ENCODE assay signal across 9 mouse cellular contexts in the genomic region with DNA sequence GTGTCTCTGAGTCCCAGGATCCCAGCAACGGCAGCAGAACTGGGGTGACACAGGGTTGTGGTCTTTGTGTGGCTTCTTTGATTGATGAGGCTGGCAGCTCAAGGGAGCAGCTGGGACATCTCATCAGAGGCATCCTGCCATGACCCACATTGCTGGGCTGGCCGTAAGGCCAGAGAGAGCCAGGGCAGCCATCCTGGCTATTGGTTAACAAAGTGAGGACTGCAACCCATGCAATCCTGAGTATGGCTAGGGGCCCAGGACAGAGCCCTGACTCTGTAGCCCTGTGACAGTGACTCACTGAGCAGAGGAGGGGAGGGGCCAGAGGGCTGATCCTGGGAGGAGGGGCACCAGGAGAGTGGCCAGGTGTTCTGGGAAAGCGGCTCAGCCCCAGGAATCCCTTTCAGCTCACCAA. TPM values are rescaled to one million over a fixed set of nuclear protein-coding genes. Genes with fewer than 3 reads are reported as not detected.
DNase-seq lines count a peak whose midpoint lies in the region; ATAC-seq lines count a peak whose summit lies in the region.
"Had no signal": no experiment of that assay in that cellular context is flagged by ENCODE, and none has a peak within 500 bp of the region (broad histone marks: within the 10 kb centered on the region; RNA-seq: fewer than 3 reads in every experiment).

No protein-coding gene starts in this region.

- H3K9ac ChIP-seq in intestine, embryonic 14.5 days (ENCODE audit: low read length) = no peak overlapping the region
- H3K9ac ChIP-seq in liver, embryonic 16.5 days (ENCODE audit: low read depth, low read length) = no peak overlapping the region
- H3K9ac ChIP-seq: heart, embryonic 13.5 days had no signal

- H3K4me3 ChIP-seq in intestine, embryonic 14.5 days (ENCODE audit: low read depth, low read length) = no peak overlapping the region
- H3K4me3 ChIP-seq in liver, embryonic 16.5 days (ENCODE audit: low read depth, low read length) = no peak overlapping the region
- H3K4me3 ChIP-seq: heart, embryonic 13.5 days had no signal

- no peaks in the 10 kb centered on the region for H3K9me3 ChIP-seq in intestine, embryonic 14.5 days (ENCODE audit: control insufficient read depth, low read length)
- H3K9me3 ChIP-seq in liver, embryonic 16.5 days (replicated peaks; ENCODE audit: control insufficient read depth, low read length) = no peaks in the 10 kb centered on the region
- H3K9me3 ChIP-seq: heart, embryonic 13.5 days had no signal

- peaks cover 16% of the 10 kb centered on the region for H3K4me1 ChIP-seq in intestine, embryonic 14.5 days (replicated peaks; ENCODE audit: control insufficient read depth, insufficient read depth, low read length)
- H3K4me1 ChIP-seq in liver, embryonic 16.5 days (ENCODE audit: control insufficient read depth, low read depth, low read length) = no peaks in the 10 kb centered on the region; the same call in none of the 2 replicates

- no peak overlapping the region for H3K27ac ChIP-seq in intestine, embryonic 14.5 days (ENCODE audit: low read depth)
- H3K27ac ChIP-seq in liver, embryonic 16.5 days (ENCODE audit: low read length) = 0 out of 2 replicates have a peak overlapping the region, but pooled peaks have one; percentile 48
- H3K27ac ChIP-seq: heart, embryonic 13.5 days had no signal

- H3K4me2 ChIP-seq in intestine, embryonic 14.5 days (ENCODE audit: low read length) = no peak overlapping the region
- H3K4me2 ChIP-seq in liver, embryonic 16.5 days (ENCODE audit: low read depth, low read length) = no peak overlapping the region
- H3K4me2 ChIP-seq: heart, embryonic 13.5 days had no signal

- 25% methylated on average over 3 of the region's 3 CpGs for WGBS in intestine, embryonic 14.5 days
- 27% methylated on average over 3 of the region's 3 CpGs for WGBS in liver, embryonic 16.5 days (ENCODE audit: insufficient replicate concordance)

- H3K36me3 ChIP-seq in intestine, embryonic 14.5 days (ENCODE audit: control insufficient read depth, insufficient read depth, low read length) = no peaks in the 10 kb centered on the region
- H3K36me3 ChIP-seq in liver, embryonic 16.5 days (ENCODE audit: control insufficient read depth, insufficient read depth) = no peaks in the 10 kb centered on the region
- H3K36me3 ChIP-seq: heart, embryonic 13.5 days had no signal

- peak; percentile 91 for DNase-seq in Muller cell, postnatal 12 days (ENCODE audit: inconsistent ontology term)
- peak; percentile 30 to 43 for DNase-seq in adrenal gland, adult 18-20 months (ENCODE audit: low spot score in 2 of 2)
- no peak for DNase-seq in intestine, embryonic 14.5 days (ENCODE audit: low spot score)
- no peak for DNase-seq in right cerebral cortex, postnatal 36 days (ENCODE audit: low spot score in 2 of 2)
- DNase-seq in right cerebral cortex, postnatal 4 days = no peak
- no peak for DNase-seq in cerebellum, adult 9-10 months

- no peaks in the 10 kb centered on the region for H3K27me3 ChIP-seq in intestine, embryonic 14.5 days (replicated peaks; ENCODE audit: control insufficient read depth, insufficient read depth, low read length)
- no peaks in the 10 kb centered on the region for H3K27me3 ChIP-seq in liver, embryonic 16.5 days (ENCODE audit: control insufficient read depth, insufficient read depth, low read depth, low read length)

- 0 out of 2 replicates have a peak, but pooled peaks have one; percentile 28 for ATAC-seq in intestine, embryonic 14.5 days (replicated peaks; ENCODE audit: low FRiP score, low TSS enrichment, low read depth)
- ATAC-seq in liver, embryonic 16.5 days (ENCODE audit: low read depth) = peak; percentile 91
- no peak for ATAC-seq in megakaryocyte progenitor cell, adult 5-6 weeks (replicated peaks; ENCODE audit: poor library complexity)

RNA-seq across cellular contexts. Expression of a gene that starts 3.2 kb away (rescaled TPM):
- under 1 TPM; 0.19 to 0.96 TPM for total RNA-seq in adrenal gland, adult 18-20 months (2021)
- 6.9 and 8.7 TPM in 2 replicates for polyA plus RNA-seq in intestine, embryonic 14.5 days (2014; fragmentation: Nextera tagmentation; extraction: Ambion mirVana)
- polyA plus RNA-seq in liver, embryonic 16.5 days (2015; fragmentation: Nextera tagmentation; extraction: Ambion mirVana) = 8.2 and 9.4 TPM in 2 replicates
- 0.24 TPM in 1 of 2 replicates, not detected in the other for total RNA-seq in megakaryocyte progenitor cell, adult 5-6 weeks (2015)
- 0.07 TPM in 1 of 2 replicates, not detected in the other for total RNA-seq in megakaryocyte progenitor cell, adult 5-6 weeks (2017)

RNA-seq across cellular contexts. Expression of a gene that starts 24.9 kb away (rescaled TPM):
- under 1 TPM in 1 of 2 experiments, not detected in 1; 0.13 TPM for total RNA-seq in adrenal gland, adult 18-20 months (2021)
- 0.67 and 1.3 TPM in 2 replicates for polyA plus RNA-seq in intestine, embryonic 14.5 days (2014; fragmentation: Nextera tagmentation; extraction: Ambion mirVana)
- polyA plus RNA-seq in liver, embryonic 16.5 days (2015; fragmentation: Nextera tagmentation; extraction: Ambion mirVana) = not detected in 2 replicates
- not detected in 2 replicates for total RNA-seq in megakaryocyte progenitor cell, adult 5-6 weeks (2015)
- not detected in 2 replicates for total RNA-seq in megakaryocyte progenitor cell, adult 5-6 weeks (2017)

RNA-seq across cellular contexts. Expression of a gene that starts 38.5 kb away (rescaled TPM):
- total RNA-seq in adrenal gland, adult 18-20 months (2021) = under 1 TPM in 1 of 2 experiments, not detected in 1; 0.10 TPM
- polyA plus RNA-seq in intestine, embryonic 14.5 days (2014; fragmentation: Nextera tagmentation; extraction: Ambion mirVana) = 0.04 TPM in 1 of 2 replicates, not detected in the other
- 0.07 and 0.08 TPM in 2 replicates for polyA plus RNA-seq in liver, embryonic 16.5 days (2015; fragmentation: Nextera tagmentation; extraction: Ambion mirVana)
- total RNA-seq in megakaryocyte progenitor cell, adult 5-6 weeks (2015) = 0.22 and 1.1 TPM in 2 replicates
- total RNA-seq in megakaryocyte progenitor cell, adult 5-6 weeks (2017) = 0.24 and 0.71 TPM in 2 replicates

RNA-seq across cellular contexts. Expression of a gene that starts 52.8 kb away (rescaled TPM):
- 10 to 100 TPM; 15.3 to 31.9 TPM for total RNA-seq in adrenal gland, adult 18-20 months (2021)
- polyA plus RNA-seq in intestine, embryonic 14.5 days (2014; fragmentation: Nextera tagmentation; extraction: Ambion mirVana) = 96.9 and 115 TPM in 2 replicates
- polyA plus RNA-seq in liver, embryonic 16.5 days (2015; fragmentation: Nextera tagmentation; extraction: Ambion mirVana) = 103 and 114 TPM in 2 replicates
- total RNA-seq in megakaryocyte progenitor cell, adult 5-6 weeks (2015) = 5.4 and 7.5 TPM in 2 replicates
- 21.9 and 28.6 TPM in 2 replicates for total RNA-seq in megakaryocyte progenitor cell, adult 5-6 weeks (2017)

Comparison
In these comparisons a context has a peak if more than half of its experiments do, and no peak if none do; other contexts are left out.
1. DNase-seq: peak in Muller cell, postnatal 12 days (single experiment) and adrenal gland, adult 18-20 months (2 of 2); none in intestine, embryonic 14.5 days (single experiment), right cerebral cortex, postnatal 36 days (0 of 2), right cerebral cortex, postnatal 4 days (single experiment) and cerebellum, adult 9-10 months (single experiment).